Mouse (Mus musculus) liver, embryonic 12.5 days (tissue): ENCODE measurements around the gene Stk10. TPM values are rescaled to one million over a fixed set of nuclear protein-coding genes. Genes with fewer than 3 reads are reported as not detected.
A peak's percentile ranks its signal among the peaks of the same experiment; 100 is the strongest.

Experiments
- ATAC-seq: fragments of 200-750 bp; cut with Nextera tagmentation; 2 replicates; pipeline ENCODE4 v1.8.0; 2017; ENCODE audit warnings: moderate number of reproducible peaks, mild to moderate bottlenecking, moderate library complexity
- H3K27ac ChIP-seq: fragments of 300-500 bp; sonication (generic); 2 replicates; pipeline ENCODE4 v1.5.1; 2016; ENCODE audit warnings: mild to moderate bottlenecking
- H3K27me3 ChIP-seq: fragments of 300-500 bp; sonication (generic); replicated peaks from 2 replicates; pipeline ENCODE4 v1.6.1; 2016; ENCODE audit warnings: mild to moderate bottlenecking, moderate library complexity
- H3K36me3 ChIP-seq: fragments of 300-500 bp; sonication (generic); 2 replicates; pipeline ENCODE4 v1.6.1; 2016; ENCODE audit warnings: mild to moderate bottlenecking, moderate library complexity
- H3K4me1 ChIP-seq: fragments of 300-500 bp; sonication (generic); 2 replicates; pipeline ENCODE4 v1.6.1; 2016
- H3K4me2 ChIP-seq: fragments of 300-500 bp; sonication (generic); 2 replicates; pipeline ENCODE4 v1.6.1; 2016; ENCODE audit warnings: mild to moderate bottlenecking, moderate library complexity
- H3K4me3 ChIP-seq: fragments of 300-500 bp; sonication (generic); 2 replicates; pipeline ENCODE4 v1.5.1; 2016; ENCODE audit warnings: mild to moderate bottlenecking, moderate library complexity
- H3K9ac ChIP-seq: fragments of 300-500 bp; sonication (generic); 2 replicates; pipeline ENCODE4 v1.6.1; 2016; ENCODE audit warnings: mild to moderate bottlenecking, moderate library complexity
- H3K9me3 ChIP-seq: fragments of 300-500 bp; sonication (generic); replicated peaks from 2 replicates; pipeline ENCODE4 v1.6.1; 2016; ENCODE audit warnings: mild to moderate bottlenecking, moderate library complexity
- WGBS: fragments of 180-500 bp; shearing (Covaris S2); methylation state at CpG from one replicate; pipeline ENCODE4 v1.1.7; 2016; ENCODE audit not compliant: insufficient replicate concordance; 5-methylcytosine and 5-hydroxymethylcytosine counted together
- polyA plus RNA-seq: library from polyadenylated mRNA; unstranded; fragments of >200 nt; fragmentation: Nextera tagmentation; extraction: Ambion mirVana; gene quantifications from 2 replicates; pipeline ENCODE4 v1.2.1, GENCODE M21; 2016

Gene Stk10
- polyA plus RNA-seq, 1 experiment from 2014 or later = 5.7 TPM

DNA sequence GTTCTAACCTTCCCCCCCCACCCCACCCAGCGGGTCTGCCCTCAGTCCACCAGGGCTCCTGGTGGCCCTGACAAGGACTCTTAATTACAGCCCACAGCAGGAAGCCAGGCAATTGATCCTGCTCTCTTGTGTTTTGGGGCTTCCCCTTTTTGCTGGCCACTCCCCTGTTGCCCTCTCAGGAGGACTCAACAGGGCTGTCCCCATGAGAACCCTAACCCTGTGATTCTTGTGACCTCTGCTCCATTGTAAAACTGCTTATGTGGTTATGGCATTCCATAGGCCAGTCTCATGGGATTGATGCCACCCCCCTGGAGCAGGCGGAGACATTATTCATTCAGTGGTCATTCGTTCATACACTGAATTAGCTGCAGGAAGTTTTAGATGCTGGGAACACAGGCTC lies 30.6 kb downstream of the Stk10 start:
- 42% methylated on average over 3 of the region's 3 CpGs for WGBS
- Histone ChIP-seq H3K27ac (no peak overlapping the region), H3K9me3 (no peaks in the 10 kb centered on the region), H3K27me3 (no peaks in the 10 kb centered on the region), H3K4me3 (no peak overlapping the region), H3K36me3 (no peaks in the 10 kb centered on the region), H3K9ac (no peak overlapping the region), H3K4me1 (peaks cover 58% of the 10 kb centered on the region), H3K4me2 (no peak overlapping the region)
- ATAC-seq = no peak

DNA sequence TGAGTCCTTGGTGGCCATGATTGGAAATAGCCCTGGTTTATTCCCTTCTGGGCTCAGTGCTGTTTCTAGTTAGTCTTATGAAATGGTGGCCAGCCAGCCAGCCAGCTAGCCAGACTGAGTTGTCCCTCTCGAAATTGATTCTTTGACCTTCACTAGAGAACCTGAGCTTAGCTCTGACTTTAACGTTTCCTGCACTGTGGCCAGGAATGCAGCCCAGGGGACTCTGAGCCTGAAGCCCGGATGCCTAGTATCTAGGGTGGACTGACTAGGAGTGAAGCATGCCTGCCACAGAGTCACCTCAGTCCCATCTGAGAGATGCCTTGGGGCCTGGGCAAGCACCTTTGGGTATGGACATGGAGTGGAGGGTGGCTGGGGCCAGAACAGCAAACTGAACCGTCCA lies 31.5 kb downstream of the Stk10 start:
- WGBS = 44% methylated on average over 4 of the region's 4 CpGs
- ATAC-seq = no peak
- H3K27ac ChIP-seq = peak overlapping the region; percentile 49; the same call in 1 of the 2 replicates

DNA sequence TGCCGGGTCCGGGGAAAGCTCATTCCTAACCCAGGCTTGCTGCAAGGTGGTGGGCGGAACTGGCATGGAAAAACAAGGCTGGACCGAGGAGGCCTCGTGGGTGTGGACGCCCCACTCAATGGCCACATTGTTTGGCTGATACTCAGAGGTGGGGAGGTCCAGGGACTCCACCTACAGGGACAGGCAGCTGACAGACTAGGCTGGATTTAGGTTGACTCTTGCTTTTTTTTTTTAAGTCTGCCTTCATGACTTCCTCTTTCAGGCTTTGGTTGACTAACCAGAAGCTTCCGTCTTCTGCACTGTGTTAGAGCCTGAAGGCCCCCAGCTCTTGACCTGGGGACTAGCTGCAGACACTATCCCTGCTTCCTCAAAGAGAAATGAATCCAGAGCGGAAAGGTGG lies 32.0 kb downstream of the Stk10 start:
- Histone ChIP-seq H3K9me3 (no peaks in the 10 kb centered on the region), H3K9ac (no peak overlapping the region), H3K27me3 (no peaks in the 10 kb centered on the region), H3K4me3 (no peak overlapping the region), H3K36me3 (no peaks in the 10 kb centered on the region), H3K4me2 (0 out of 2 replicates have a peak overlapping the region, but pooled peaks have one; percentile 3), H3K27ac (peak overlapping the region; percentile 49; the same call in 1 of the 2 replicates), H3K4me1 (peaks cover 56% of the 10 kb centered on the region)
- 29% methylated on average over 8 of the region's 8 CpGs for WGBS
- peak; percentile 22; the same call in 1 of the 2 replicates for ATAC-seq

More for the DNA sequence above, 31.5 kb downstream of the Stk10 start:
- Histone ChIP-seq H3K36me3 (no peaks in the 10 kb centered on the region), H3K4me3 (no peak overlapping the region), H3K9me3 (no peaks in the 10 kb centered on the region), H3K27me3 (no peaks in the 10 kb centered on the region), H3K9ac (no peak overlapping the region), H3K4me1 (peaks cover 56% of the 10 kb centered on the region), H3K4me2 (0 out of 2 replicates have a peak overlapping the region, but pooled peaks have one; percentile 3)

DNA sequence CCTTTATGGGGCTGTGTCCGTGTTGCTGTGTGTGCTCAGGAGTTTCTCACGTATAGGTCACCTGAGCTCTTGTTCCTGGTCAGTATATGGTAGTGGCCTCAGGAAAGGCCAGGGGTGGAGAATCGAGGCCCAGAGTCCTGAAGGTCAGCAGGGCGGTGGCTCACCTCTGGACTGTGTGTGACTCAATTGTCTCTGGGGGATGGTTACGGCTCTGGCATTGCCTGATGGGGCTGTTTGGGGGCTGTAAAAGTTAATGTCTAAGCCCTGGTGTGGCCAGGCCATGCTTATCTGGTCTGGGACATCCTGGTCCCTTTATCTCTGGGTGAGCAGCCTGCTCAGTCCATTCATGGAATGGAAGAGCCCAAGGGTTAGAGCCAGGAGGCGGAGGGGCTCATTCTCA lies 33.1 kb downstream of the Stk10 start:
- WGBS = 33% methylated on average over 6 of the region's 6 CpGs
- Histone ChIP-seq H3K27ac (no peak overlapping the region), H3K9me3 (no peaks in the 10 kb centered on the region), H3K4me1 (peaks cover 60% of the 10 kb centered on the region), H3K9ac (peak overlapping the region; percentile 14; the same call in 1 of the 2 replicates), H3K4me2 (peak overlapping the region; percentile 10; the same call in 1 of the 2 replicates), H3K36me3 (no peaks in the 10 kb centered on the region), H3K27me3 (no peaks in the 10 kb centered on the region), H3K4me3 (no peak overlapping the region)
- peak; percentile 58 for ATAC-seq

DNA sequence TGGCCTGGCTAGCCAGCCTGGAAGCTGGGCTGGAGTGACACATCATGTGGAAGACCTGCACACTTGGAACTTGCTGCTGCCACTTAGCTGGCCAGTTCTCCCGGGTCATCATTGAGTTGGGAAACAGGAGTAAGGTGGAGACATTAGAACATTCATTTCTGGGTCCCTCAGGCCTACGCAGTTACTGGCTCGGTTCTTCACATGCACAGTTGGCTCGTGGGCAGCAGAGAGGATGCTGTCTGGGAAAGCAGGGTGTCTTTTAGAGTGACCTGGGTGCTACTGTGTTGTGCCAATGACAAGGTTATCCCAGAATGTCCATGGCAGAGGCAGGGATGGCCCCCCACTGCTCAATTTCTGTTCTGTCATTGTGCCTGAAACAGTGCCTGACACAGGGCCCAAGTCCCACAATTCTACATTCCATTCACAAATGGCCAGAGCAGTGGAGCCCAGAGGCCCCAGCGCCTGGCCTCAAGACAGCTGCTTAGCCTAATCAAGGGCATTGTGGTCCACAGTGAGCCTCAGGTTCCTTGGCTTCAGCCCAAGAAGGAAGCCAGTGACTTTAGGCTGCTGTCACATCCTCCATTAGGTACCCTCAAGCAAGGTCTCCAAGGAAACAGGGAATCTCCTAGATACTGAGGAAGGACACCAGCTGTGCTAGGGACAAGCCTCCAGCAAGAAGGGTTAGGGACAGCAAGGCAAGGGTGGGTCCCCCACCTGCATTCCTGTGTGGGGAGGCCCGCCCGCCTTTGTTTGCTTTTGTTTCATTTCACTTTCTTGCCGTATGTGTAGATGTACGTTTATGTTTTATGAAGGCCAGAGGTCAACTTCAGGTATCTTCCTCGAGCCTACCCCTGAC lies 34.1 kb downstream of the Stk10 start:
- Histone ChIP-seq H3K36me3 (no peaks in the 10 kb centered on the region), H3K9me3 (no peaks in the 10 kb centered on the region), H3K27me3 (no peaks in the 10 kb centered on the region), H3K9ac (no peak overlapping the region), H3K4me2 (no peak overlapping the region), H3K4me1 (peaks cover 52% of the 10 kb centered on the region), H3K27ac (no peak overlapping the region; the same call in 1 of the 2 replicates), H3K4me3 (no peak overlapping the region)
- 77% methylated on average over 10 of the region's 10 CpGs for WGBS
- no peak for ATAC-seq

DNA sequence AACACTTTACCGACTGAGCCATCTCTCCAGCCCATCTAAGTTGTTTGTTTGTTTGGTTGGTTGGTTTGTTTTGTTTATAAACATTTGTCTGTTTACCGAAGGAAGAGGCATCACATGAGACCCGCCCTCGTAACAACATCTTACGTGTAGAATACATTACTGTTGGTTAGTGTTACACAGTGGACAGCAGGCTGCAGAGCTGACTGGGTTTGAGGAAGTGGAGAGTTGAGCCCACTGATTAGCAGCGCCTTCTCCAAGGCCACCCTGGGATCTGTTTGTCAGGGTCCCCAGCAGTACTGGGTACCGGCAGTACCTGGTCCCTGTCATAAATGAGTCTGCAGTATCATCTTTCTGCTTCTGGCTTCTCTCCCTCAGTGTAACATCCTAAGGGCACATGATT lies 35.0 kb downstream of the Stk10 start:
- Histone ChIP-seq H3K27ac (no peak overlapping the region), H3K36me3 (no peaks in the 10 kb centered on the region), H3K4me1 (peaks cover 45% of the 10 kb centered on the region), H3K4me3 (no peak overlapping the region), H3K9ac (no peak overlapping the region), H3K27me3 (no peaks in the 10 kb centered on the region), H3K9me3 (no peaks in the 10 kb centered on the region), H3K4me2 (no peak overlapping the region)
- no peak for ATAC-seq
- WGBS = 73% methylated on average over 7 of the region's 7 CpGs

DNA sequence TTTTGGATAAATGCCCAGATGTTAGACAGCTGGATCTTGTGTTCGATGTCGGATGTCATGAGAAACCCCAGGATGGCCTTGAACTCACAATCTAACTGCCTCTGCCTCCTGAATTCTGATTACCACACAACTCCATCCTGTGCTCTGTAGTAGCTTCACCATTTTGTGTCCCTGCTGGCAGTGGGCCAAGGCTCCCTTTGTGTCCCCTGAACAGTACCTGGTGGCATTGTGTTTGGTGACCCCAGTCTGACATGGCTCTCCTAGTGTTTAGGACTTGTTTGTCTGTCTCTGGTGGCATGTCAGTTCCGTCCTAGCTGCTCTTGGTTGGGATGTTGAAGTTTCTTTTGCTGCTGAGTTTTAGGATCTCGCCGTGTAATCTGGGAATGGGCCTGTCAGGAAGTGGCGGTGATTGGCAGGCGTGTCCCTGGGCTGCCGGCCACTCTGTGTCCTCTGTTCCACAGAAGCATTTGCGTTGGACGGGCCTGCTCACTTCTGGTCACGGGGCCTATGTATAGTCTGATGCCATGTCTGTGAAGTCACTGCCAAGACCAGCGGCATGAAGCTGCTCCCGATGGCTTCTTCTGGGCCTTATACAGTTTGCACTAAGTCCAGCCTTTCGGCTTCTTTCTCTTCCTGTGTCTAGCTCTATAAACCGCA lies 35.7 kb downstream of the Stk10 start:
- Histone ChIP-seq H3K4me2 (no peak overlapping the region), H3K36me3 (no peaks in the 10 kb centered on the region), H3K9ac (no peak overlapping the region), H3K27me3 (no peaks in the 10 kb centered on the region), H3K4me1 (peaks cover 38% of the 10 kb centered on the region), H3K4me3 (no peak overlapping the region), H3K9me3 (no peaks in the 10 kb centered on the region), H3K27ac (no peak overlapping the region)
- no peak for ATAC-seq
- WGBS = 83% methylated on average over 15 of the region's 15 CpGs

DNA sequence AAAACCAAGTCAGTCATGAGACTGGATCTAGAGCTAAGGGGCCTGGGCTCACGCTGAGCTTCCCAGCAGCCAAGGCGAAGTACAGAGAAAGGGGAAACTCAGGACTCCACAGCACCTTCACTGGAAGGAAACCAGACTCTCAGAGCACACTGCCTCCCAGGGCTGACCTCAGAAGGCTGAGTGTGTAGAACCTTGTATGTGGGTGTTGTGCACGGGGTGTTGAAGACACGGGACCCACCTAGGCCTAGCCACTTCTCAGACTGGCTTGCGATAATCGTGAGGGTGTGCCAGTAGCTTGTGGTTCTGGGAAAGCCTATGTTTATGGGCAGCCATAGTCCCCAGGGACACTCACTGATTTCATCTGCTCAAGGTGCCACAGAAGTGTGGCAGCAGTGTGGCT lies 38.0 kb downstream of the Stk10 start:
- no peaks in the 10 kb centered on the region for H3K9me3 ChIP-seq
- 56% methylated on average over 6 of the region's 6 CpGs for WGBS
- no peak for ATAC-seq
- H3K36me3 ChIP-seq = no peaks in the 10 kb centered on the region
- H3K27me3 ChIP-seq = no peaks in the 10 kb centered on the region
- H3K9ac ChIP-seq = no peak overlapping the region
- no peak overlapping the region for H3K4me2 ChIP-seq
- H3K27ac ChIP-seq = no peak overlapping the region
- H3K4me1 ChIP-seq = peaks cover 14% of the 10 kb centered on the region
- H3K4me3 ChIP-seq = no peak overlapping the region

DNA sequence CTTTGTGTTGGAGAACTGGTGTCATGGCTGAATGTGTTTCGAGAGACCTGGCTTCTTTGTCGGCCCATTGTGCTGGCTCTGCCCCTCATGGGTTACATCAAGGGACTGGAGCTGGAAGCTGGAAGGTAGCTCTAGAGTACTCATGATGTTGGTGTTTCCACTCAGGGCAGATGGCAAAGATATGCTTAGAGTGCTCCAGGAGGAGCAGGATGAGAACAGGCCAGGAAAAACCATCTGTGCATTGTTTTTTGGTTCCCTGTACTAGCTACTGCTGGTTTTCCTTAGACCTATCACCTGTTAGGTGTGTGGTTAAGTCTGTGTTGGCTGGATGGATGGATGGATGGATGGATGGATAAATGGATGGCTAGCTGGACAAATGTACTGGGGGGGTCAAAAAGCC lies 40.6 kb downstream of the Stk10 start:
- Histone ChIP-seq H3K4me1 (peaks cover 6% of the 10 kb centered on the region; the same call in 1 of the 2 replicates), H3K4me3 (no peak overlapping the region), H3K9me3 (no peaks in the 10 kb centered on the region), H3K27ac (no peak overlapping the region), H3K9ac (no peak overlapping the region), H3K4me2 (no peak overlapping the region), H3K36me3 (peaks cover 11% of the 10 kb centered on the region; the same call in 1 of the 2 replicates), H3K27me3 (no peaks in the 10 kb centered on the region)
- 75% methylated on average over 2 of the region's 2 CpGs for WGBS
- no peak for ATAC-seq

DNA sequence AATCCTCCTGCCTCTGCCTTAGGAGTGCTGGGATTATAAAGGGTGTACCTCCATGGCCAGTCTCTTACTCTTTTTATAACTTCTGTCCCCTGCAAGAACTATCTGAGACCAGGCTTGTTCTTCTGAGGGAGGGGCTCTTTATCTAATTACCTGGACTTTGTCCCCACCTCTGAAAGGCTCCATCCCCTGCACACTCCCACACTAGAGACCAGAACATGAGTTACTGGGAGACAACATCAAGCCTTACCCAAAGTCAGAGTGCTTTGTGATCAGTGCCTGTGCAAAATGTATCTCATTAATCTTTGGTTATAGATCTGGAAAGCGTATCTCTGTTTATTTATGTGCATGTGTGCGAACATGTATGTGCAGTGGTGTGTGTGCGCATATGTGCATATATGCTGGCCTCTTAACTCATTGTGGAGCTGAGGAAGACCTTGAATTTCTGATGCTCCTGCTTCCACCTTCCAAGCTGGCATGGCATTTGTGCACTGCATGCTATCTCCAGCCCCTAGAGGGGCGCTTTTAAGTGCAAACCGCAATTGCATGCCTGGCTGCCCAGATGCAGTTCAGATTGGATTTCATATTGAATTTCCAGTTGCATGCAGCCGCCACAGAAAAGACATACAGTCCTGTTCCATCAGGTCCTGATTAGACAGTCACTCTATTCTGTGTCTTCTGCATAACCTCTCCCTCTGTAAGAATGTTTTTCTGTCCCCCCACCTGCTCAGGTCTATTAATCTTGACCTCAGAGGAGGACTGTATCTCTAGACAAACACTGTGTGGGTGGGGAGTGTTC lies 43.1 kb downstream of the Stk10 start:
- Histone ChIP-seq H3K27ac (no peak overlapping the region), H3K4me1 (peaks cover 9% of the 10 kb centered on the region; the same call in 1 of the 2 replicates), H3K4me3 (no peak overlapping the region), H3K27me3 (no peaks in the 10 kb centered on the region), H3K9ac (no peak overlapping the region), H3K4me2 (no peak overlapping the region), H3K36me3 (peaks cover 12% of the 10 kb centered on the region; the same call in 1 of the 2 replicates), H3K9me3 (no peaks in the 10 kb centered on the region)
- no peak for ATAC-seq
- WGBS = 79% methylated on average over 6 of the region's 6 CpGs

DNA sequence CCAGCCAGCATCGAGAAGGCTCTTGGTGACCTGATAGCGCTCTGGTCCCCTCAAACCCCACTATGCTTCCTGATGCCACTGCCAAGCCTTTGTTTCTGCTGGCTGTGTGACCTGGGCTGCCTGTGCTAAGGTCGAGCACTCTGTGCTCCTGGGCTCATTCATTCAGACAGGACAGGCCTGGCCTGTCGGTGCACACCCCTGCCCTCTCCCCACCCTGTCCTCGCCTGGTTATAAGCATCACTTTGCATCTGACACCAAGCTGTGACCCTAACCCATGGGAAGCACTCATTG lies 43.6 kb downstream of the Stk10 start:
- no peak overlapping the region for H3K4me3 ChIP-seq
- WGBS = 71% methylated on average over 5 of the region's 5 CpGs
- ATAC-seq = no peak
- H3K4me2 ChIP-seq = no peak overlapping the region
- no peak overlapping the region for H3K27ac ChIP-seq
- peaks cover 7% of the 10 kb centered on the region; the same call in 1 of the 2 replicates for H3K4me1 ChIP-seq
- peaks cover 12% of the 10 kb centered on the region; the same call in 1 of the 2 replicates for H3K36me3 ChIP-seq
- H3K27me3 ChIP-seq = no peaks in the 10 kb centered on the region
- H3K9me3 ChIP-seq = no peaks in the 10 kb centered on the region
- H3K9ac ChIP-seq = no peak overlapping the region
